Mouse (Mus musculus): ENCODE results near the gene Tex22. TPM values are rescaled to one million over a fixed set of nuclear protein-coding genes. Genes with fewer than 3 reads are reported as not detected.

Tex22 gene
- polyA plus RNA-seq (2014; fragmentation: Nextera tagmentation; extraction: Ambion mirVana), result not detected in 2 replicates

DNA sequence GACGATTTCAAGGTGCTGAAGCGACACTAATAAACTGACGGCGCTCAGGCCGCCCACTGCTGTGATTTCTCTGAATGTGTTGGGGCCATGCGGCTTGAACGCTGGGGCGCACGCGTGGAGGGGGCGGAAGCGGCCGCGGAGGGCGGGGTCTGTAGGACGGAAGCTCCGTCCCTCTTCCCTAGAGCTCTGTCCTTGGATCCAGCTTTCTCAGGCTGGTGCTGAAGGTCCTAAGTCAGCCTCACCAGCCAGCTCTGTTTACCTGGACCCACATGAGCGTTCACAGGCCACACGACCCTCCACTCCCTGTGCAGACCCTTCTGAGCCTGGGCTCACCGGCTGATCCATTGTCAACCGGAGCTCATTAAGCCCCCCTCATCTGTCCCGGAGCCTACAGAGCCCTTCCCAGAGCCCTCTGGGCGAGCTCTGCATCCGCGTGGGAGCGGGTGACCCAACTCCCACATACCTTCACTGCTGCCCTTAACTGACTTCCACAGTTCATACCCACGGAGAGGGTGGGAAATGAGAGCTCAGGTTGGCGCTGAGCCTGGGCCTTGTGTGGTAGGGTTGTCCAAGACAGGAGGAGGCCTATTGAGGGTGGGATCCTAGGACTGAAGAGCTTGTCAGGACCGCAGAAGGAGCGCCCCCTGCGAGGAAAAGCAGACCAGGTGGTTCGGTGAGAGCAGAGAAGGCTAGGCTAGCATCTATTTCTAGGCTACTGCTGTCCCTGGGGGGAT, at the start of gene Tex22:
Tex22 (plus strand) TSS at position 174 of the 734 bp plus-strand sequence.
- WGBS, result 3% methylated on average over 32 of the region's 32 CpGs
- peaks cover 26% of the 10 kb centered on the region for H3K36me3 ChIP-seq (ENCODE audit: control insufficient read depth, insufficient read depth, low read length)
- peak within 1 kb of the TSS; percentile 90 to 97 for H3K27ac ChIP-seq (replicated peaks in 1 of 2; ENCODE audit: control insufficient read depth in 1 of 2, insufficient read depth in 1 of 2, low read depth in 2 of 2, low read length in 2 of 2)
- H3K9me3 ChIP-seq (ENCODE audit: control insufficient read depth, low read length), result no peaks in the 10 kb centered on the region
- peak within 1 kb of the TSS; percentile 96 for H3K4me2 ChIP-seq (ENCODE audit: low read length)
- H3K27me3 ChIP-seq (ENCODE audit: control insufficient read depth, insufficient read depth, low read length), result no peaks in the 10 kb centered on the region
- ATAC-seq (ENCODE audit: insufficient number of reproducible peaks, insufficient read depth, low FRiP score, low read depth), result peak; percentile 88
- peak within 1 kb of the TSS; percentile 45 to 51 for H3K4me3 ChIP-seq (ENCODE audit: control insufficient read depth in 1 of 2, insufficient read depth in 1 of 2, low read depth in 1 of 2, low read length in 2 of 2)
- peak within 1 kb of the TSS; percentile 79 for H3K9ac ChIP-seq (ENCODE audit: low read length)
- peaks cover 14 to 20% of the 10 kb centered on the region in 2 experiments for H3K4me1 ChIP-seq (ENCODE audit: control insufficient read depth in 2 of 2, insufficient read depth in 2 of 2, low read length in 2 of 2)

DNA sequence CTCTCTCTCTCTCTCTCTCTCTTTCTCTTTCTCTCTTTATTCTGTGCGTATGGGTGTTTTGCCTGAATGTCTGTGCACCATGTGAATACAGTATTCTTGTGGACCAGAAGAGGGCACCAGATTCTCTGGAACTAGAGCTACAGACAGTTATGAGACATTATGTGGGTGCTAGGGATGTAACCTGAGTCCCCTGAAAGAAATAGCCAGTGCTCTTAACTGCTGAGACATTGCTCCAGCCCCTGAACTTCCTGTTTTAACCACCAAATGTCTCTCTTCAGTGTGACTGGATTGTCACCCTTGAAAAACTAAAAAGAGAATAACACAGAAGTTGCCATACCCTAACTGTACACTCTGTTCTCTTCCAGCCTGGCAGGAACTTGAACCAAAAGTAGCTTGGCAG, 47.7 kb upstream of the Tex22 start:
- Histone ChIP-seq H3K36me3 (ENCODE audit: control insufficient read depth, insufficient read depth, low read length) (no peaks in the 10 kb centered on the region), H3K27ac (replicated peaks in 1 of 2; ENCODE audit: control insufficient read depth in 1 of 2, insufficient read depth in 1 of 2, low read depth in 2 of 2, low read length in 2 of 2) (no peak overlapping the region), H3K9ac (ENCODE audit: low read length) (no peak overlapping the region), H3K4me2 (ENCODE audit: low read length) (no peak overlapping the region), H3K9me3 (ENCODE audit: control insufficient read depth, low read length) (peaks cover 4% of the 10 kb centered on the region; the same call in 1 of the 2 replicates), H3K4me1 (ENCODE audit: control insufficient read depth in 2 of 2, insufficient read depth in 2 of 2, low read length in 2 of 2) (peaks cover 11 to 22% of the 10 kb centered on the region in 2 experiments), H3K27me3 (ENCODE audit: control insufficient read depth, insufficient read depth, low read length) (no peaks in the 10 kb centered on the region), H3K4me3 (ENCODE audit: control insufficient read depth in 1 of 2, insufficient read depth in 1 of 2, low read depth in 1 of 2, low read length in 2 of 2) (no peak overlapping the region)
- no peak for ATAC-seq (ENCODE audit: insufficient number of reproducible peaks, insufficient read depth, low FRiP score, low read depth)
- WGBS, result 100% methylated on average over 1 of the region's 1 CpGs

DNA sequence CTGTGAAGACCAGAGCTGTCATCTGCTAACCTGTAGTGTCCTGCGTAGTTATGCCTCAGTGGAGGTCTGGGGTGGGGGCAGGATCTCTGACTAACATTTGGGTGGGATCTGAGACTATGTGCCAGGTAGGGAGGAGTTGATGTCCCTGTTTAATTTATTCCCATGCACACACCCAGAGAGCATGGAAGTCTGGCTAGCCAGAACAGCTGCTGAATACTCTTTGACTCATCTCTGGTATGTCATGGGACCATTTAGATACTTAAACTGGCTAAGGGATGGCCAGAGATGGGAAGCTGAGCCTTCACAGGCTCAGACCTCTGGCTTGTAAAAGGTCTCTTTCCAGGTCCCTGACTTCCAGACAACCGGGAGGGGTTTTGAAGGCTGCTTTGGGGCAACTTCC, 46.8 kb upstream of the Tex22 start:
- Histone ChIP-seq H3K36me3 (ENCODE audit: control insufficient read depth, insufficient read depth, low read length) (no peaks in the 10 kb centered on the region), H3K4me3 (ENCODE audit: control insufficient read depth in 1 of 2, insufficient read depth in 1 of 2, low read depth in 1 of 2, low read length in 2 of 2) (no peak overlapping the region), H3K9ac (ENCODE audit: low read length) (no peak overlapping the region), H3K4me1 (ENCODE audit: control insufficient read depth in 2 of 2, insufficient read depth in 2 of 2, low read length in 2 of 2) (peaks cover 19 to 31% of the 10 kb centered on the region in 2 experiments), H3K4me2 (ENCODE audit: low read length) (no peak overlapping the region), H3K27ac (replicated peaks in 1 of 2; ENCODE audit: control insufficient read depth in 1 of 2, insufficient read depth in 1 of 2, low read depth in 2 of 2, low read length in 2 of 2) (peak overlapping the region in 1 of 2 experiments; percentile 46; a peak in 1 of 4 replicates), H3K9me3 (ENCODE audit: control insufficient read depth, low read length) (peaks cover 4% of the 10 kb centered on the region; the same call in 1 of the 2 replicates), H3K27me3 (ENCODE audit: control insufficient read depth, insufficient read depth, low read length) (no peaks in the 10 kb centered on the region)
- no peak for ATAC-seq (ENCODE audit: insufficient number of reproducible peaks, insufficient read depth, low FRiP score, low read depth)
- 85% methylated on average over 2 of the region's 2 CpGs for WGBS

DNA sequence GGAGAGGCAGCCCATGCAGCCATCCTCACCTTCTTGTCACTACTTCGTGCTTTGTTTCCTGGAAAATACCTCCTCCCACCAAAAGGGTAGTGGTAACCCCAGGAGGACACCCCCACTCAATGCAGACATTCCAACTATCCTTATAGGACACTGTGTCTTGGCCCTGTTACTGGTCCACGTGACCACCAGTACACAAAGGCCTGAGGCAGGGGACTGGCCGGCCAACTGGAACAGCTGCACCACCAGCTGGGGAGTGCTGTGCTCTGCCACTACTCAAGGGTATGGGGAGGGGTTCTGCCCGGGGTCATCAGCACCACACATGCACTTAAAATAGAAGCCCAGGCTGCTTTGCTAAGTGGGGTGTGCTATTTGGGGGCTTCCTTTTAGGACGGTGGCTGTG, 46.2 kb upstream of the Tex22 start:
- 28% methylated on average over 5 of the region's 5 CpGs for WGBS
- peak overlapping the region; percentile 35 to 46; a peak in 1 of 4 replicates for H3K27ac ChIP-seq (replicated peaks in 1 of 2; ENCODE audit: control insufficient read depth in 1 of 2, insufficient read depth in 1 of 2, low read depth in 2 of 2, low read length in 2 of 2)

DNA sequence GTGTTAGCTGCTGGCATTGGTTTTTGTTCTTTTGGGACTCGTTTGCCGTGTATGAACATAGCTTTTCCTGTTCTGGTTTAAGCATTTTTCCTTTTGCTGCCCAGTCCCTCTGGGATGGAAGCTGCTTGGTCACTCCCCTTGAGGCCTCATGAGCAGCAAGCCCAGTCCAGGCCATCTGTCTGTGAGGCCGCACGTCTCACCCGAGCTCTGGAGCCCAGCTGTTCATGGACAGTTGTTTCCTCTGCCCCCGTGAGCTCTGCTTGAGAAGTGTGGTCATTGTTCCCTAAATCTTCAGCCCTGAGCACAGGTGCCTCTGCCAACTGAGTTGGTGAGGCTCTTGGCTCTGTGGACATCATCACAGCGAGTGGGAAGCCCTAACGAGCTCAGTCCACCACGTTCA, 45.4 kb upstream of the Tex22 start:
- no peak overlapping the region for H3K9ac ChIP-seq (ENCODE audit: low read length)
- no peak overlapping the region for H3K4me3 ChIP-seq (ENCODE audit: control insufficient read depth in 1 of 2, insufficient read depth in 1 of 2, low read depth in 1 of 2, low read length in 2 of 2)
- 79% methylated on average over 9 of the region's 9 CpGs for WGBS
- no peak for ATAC-seq (ENCODE audit: insufficient number of reproducible peaks, insufficient read depth, low FRiP score, low read depth)
- no peak overlapping the region for H3K27ac ChIP-seq (replicated peaks in 1 of 2; ENCODE audit: control insufficient read depth in 1 of 2, insufficient read depth in 1 of 2, low read depth in 2 of 2, low read length in 2 of 2)
- H3K4me1 ChIP-seq (ENCODE audit: control insufficient read depth in 2 of 2, insufficient read depth in 2 of 2, low read length in 2 of 2), result peaks cover 28 to 42% of the 10 kb centered on the region in 2 experiments
- H3K9me3 ChIP-seq (ENCODE audit: control insufficient read depth, low read length), result peaks cover 4% of the 10 kb centered on the region; the same call in 1 of the 2 replicates
- no peaks in the 10 kb centered on the region for H3K27me3 ChIP-seq (ENCODE audit: control insufficient read depth, insufficient read depth, low read length)
- H3K36me3 ChIP-seq (ENCODE audit: control insufficient read depth, insufficient read depth, low read length), result no peaks in the 10 kb centered on the region
- no peak overlapping the region for H3K4me2 ChIP-seq (ENCODE audit: low read length)

More for the DNA sequence above, 46.2 kb upstream of the Tex22 start:
- H3K4me1 ChIP-seq (ENCODE audit: control insufficient read depth in 2 of 2, insufficient read depth in 2 of 2, low read length in 2 of 2), result peaks cover 22 to 34% of the 10 kb centered on the region in 2 experiments
- no peak overlapping the region for H3K4me2 ChIP-seq (ENCODE audit: low read length)
- no peak overlapping the region for H3K9ac ChIP-seq (ENCODE audit: low read length)
- H3K4me3 ChIP-seq (ENCODE audit: control insufficient read depth in 1 of 2, insufficient read depth in 1 of 2, low read depth in 1 of 2, low read length in 2 of 2), result no peak overlapping the region
- H3K9me3 ChIP-seq (ENCODE audit: control insufficient read depth, low read length), result peaks cover 4% of the 10 kb centered on the region; the same call in 1 of the 2 replicates
- no peak for ATAC-seq (ENCODE audit: insufficient number of reproducible peaks, insufficient read depth, low FRiP score, low read depth)
- no peaks in the 10 kb centered on the region for H3K36me3 ChIP-seq (ENCODE audit: control insufficient read depth, insufficient read depth, low read length)
- H3K27me3 ChIP-seq (ENCODE audit: control insufficient read depth, insufficient read depth, low read length), result no peaks in the 10 kb centered on the region

DNA sequence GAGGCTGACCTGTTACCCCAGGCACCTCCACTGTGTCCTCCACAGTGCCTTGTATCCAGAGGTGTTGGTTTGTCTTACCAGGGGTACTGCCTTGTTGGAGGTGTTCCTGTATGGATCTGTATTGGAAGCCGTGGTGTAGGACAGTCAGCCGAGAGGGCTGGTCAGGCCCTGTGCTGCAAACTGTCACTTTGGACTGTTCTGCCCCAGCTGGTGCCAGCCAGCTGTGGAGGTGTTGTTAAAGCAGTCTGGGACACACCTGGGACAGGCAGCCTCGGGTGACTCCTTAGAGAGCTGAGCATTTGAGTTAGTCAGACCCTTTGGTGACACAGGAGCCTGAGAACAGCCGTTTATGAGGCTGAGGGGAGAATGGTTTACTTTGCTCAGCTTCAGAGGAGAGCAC, 44.3 kb upstream of the Tex22 start:
- 71% methylated on average over 4 of the region's 4 CpGs for WGBS
- H3K27me3 ChIP-seq (ENCODE audit: control insufficient read depth, insufficient read depth, low read length), result no peaks in the 10 kb centered on the region
- H3K36me3 ChIP-seq (ENCODE audit: control insufficient read depth, insufficient read depth, low read length), result no peaks in the 10 kb centered on the region
- peaks cover 30 to 52% of the 10 kb centered on the region in 2 experiments for H3K4me1 ChIP-seq (ENCODE audit: control insufficient read depth in 2 of 2, insufficient read depth in 2 of 2, low read length in 2 of 2)
- no peak overlapping the region for H3K4me2 ChIP-seq (ENCODE audit: low read length)
- H3K27ac ChIP-seq (replicated peaks in 1 of 2; ENCODE audit: control insufficient read depth in 1 of 2, insufficient read depth in 1 of 2, low read depth in 2 of 2, low read length in 2 of 2), result no peak overlapping the region
- H3K9me3 ChIP-seq (ENCODE audit: control insufficient read depth, low read length), result peaks cover 4% of the 10 kb centered on the region; the same call in 1 of the 2 replicates
- no peak overlapping the region for H3K4me3 ChIP-seq (ENCODE audit: control insufficient read depth in 1 of 2, insufficient read depth in 1 of 2, low read depth in 1 of 2, low read length in 2 of 2)
- ATAC-seq (ENCODE audit: insufficient number of reproducible peaks, insufficient read depth, low FRiP score, low read depth), result no peak
- no peak overlapping the region for H3K9ac ChIP-seq (ENCODE audit: low read length)

DNA sequence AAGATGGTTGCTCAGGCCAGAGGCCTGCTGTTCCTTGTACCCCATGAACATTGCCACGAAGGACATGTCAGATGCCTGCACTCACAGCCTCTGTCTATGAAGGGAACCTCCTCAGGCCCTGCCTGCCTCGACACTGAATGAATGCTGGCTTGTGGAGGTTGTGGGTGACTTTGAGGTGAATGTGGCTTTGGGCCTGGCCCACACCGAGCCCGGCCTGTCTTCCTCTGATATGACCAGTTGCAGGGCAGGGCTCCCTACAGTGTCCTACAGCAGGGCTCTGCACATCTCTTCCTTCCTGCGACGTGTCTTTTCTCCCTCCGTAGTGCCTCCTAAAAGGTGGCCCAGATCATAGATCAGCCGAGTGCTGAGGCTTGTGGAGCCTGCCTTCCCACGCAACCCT, 43.3 kb upstream of the Tex22 start:
- H3K27me3 ChIP-seq (ENCODE audit: control insufficient read depth, insufficient read depth, low read length), result no peaks in the 10 kb centered on the region
- peaks cover 30 to 61% of the 10 kb centered on the region in 2 experiments for H3K4me1 ChIP-seq (ENCODE audit: control insufficient read depth in 2 of 2, insufficient read depth in 2 of 2, low read length in 2 of 2)
- H3K36me3 ChIP-seq (ENCODE audit: control insufficient read depth, insufficient read depth, low read length), result no peaks in the 10 kb centered on the region
- H3K4me3 ChIP-seq (ENCODE audit: control insufficient read depth in 1 of 2, insufficient read depth in 1 of 2, low read depth in 1 of 2, low read length in 2 of 2), result no peak overlapping the region
- WGBS, result 77% methylated on average over 9 of the region's 9 CpGs
- H3K4me2 ChIP-seq (ENCODE audit: low read length), result no peak overlapping the region
- no peak overlapping the region for H3K27ac ChIP-seq (replicated peaks in 1 of 2; ENCODE audit: control insufficient read depth in 1 of 2, insufficient read depth in 1 of 2, low read depth in 2 of 2, low read length in 2 of 2)
- peaks cover 4% of the 10 kb centered on the region; the same call in 1 of the 2 replicates for H3K9me3 ChIP-seq (ENCODE audit: control insufficient read depth, low read length)
- no peak overlapping the region for H3K9ac ChIP-seq (ENCODE audit: low read length)
- no peak for ATAC-seq (ENCODE audit: insufficient number of reproducible peaks, insufficient read depth, low FRiP score, low read depth)

Data from heart, embryonic 14.5 days (tissue).